Mouse (Mus musculus): Measurements from ENCODE around the gene Atp5mpl.
"Not testable (repeated sequence)": the region's sequence is repeated elsewhere in the genome, so short reads cannot be mapped to it uniquely, and the experiment has no call there.

Atp5mpl gene

DNA sequence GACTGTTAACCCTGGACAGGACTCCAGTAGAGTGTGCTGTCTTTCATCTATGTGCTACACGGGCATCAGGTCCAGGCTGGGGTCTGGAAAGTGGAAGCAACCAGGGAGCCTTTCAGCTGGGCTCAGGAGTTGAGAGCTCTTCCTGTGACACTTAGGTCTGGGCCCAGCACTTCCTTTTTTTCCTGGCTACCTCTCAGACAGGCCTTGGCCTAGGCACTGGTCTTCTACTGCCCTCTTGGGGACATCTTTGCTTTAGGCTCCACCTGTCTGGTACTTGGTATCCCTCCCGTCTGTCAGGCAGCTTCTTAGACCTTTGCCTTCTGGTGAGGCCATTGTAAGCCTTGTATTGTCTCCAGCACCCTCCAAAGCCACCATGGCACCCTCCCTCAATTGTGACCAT is 20.1 kb downstream of the Atp5mpl start:
- DNase-seq, result peak; percentile 83 to 88

DNA sequence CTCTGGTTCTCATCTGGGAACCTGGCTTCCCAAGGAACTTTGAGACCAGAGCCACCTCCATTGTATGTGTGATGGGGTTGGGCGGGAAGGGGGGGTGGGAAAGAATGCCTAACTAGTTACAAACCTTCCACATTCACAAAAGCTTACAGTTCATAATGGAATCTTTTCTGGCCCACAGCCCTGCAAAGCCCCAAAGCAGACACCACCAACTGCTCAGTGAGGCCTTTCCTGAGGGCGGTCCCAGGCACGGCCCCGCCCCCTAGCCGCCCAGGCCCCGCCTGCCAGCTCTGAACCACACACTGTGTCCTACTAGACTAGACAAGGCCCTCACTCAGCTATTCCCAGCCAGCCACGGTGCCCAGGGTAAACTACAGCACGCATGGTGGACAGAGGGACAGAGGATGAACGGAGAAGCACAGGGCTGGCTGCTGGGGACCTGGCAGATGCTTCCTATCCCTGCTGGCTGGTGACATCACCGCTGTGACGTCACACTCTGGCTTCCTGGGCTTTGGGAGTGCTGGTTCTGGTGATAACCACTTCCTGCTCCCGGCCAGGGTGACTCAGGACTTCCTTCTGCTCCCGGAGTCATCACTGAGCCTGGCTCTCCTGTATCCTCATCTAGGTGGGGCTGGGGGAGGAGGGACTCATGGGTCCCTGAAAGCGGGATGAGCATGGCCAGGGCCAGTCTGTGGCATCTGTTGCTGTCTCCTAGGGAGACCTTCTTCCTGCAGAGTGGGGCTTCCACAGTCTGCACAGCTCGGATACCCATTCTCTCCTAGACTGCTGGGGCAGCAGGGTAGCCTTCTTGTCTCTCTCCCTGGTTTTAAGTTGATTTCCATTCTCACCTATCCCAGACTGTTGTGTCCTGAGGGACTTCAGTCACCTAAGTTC is 20.8 kb downstream of the Atp5mpl start:
- DNase-seq, result not testable (repeated sequence)

DNA sequence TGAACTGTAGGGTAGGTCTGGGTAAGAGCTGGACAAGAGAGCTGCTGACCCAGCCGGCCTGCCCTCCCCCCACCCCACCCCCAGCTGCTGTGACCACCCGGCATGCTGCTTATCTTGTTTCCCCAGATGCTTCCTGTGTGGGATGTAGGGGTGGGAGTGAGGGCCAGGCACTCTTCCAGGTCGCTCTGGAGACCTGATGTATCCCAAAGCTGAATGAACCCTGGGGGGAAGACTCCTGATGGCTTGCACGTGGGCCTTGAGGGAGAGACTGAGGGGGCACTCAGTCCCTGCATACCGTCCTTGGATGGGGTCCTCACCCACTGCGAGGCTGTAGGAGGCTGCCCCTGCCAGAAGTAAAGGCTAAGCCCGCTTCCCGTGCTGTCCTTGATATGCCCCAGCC is 21.7 kb downstream of the Atp5mpl start:
- DNase-seq, result peak; percentile 60 to 63

DNA sequence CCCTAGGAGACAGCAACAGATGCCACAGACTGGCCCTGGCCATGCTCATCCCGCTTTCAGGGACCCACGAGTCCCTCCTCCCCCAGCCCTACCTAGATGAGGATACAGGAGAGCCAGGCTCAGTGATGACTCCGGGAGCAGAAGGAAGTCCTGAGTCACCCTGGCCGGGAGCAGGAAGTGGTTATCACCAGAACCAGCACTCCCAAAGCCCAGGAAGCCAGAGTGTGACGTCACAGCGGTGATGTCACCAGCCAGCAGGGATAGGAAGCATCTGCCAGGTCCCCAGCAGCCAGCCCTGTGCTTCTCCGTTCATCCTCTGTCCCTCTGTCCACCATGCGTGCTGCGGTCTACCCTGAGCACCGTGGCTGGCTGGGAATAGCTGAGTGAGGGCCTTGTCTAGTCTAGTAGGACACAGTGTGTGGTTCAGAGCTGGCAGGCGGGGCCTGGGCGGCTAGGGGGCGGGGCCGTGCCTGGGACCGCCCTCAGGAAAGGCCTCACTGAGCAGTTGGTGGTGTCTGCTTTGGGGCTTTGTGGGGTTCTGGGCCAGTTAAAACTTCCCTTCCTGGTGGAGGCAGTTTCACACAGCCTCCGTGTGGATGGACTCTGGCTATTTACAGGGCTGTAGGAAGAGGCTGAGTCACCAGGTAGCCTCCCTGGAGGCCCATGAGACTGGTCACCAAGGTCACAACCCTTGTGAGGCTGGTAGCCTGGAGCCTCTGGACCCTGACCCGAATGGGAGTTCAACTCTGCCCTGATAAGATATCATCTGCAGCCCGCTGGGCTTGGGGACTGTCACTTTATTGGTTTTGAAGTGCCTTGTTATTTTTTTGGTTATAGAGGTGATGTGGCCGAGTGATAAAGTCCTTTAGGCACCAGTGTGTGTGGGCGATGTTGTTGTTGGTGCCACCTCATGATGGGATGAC is 22.5 kb downstream of the Atp5mpl start:
- peak in 1 of 2 experiments; percentile 19 for DNase-seq

DNA sequence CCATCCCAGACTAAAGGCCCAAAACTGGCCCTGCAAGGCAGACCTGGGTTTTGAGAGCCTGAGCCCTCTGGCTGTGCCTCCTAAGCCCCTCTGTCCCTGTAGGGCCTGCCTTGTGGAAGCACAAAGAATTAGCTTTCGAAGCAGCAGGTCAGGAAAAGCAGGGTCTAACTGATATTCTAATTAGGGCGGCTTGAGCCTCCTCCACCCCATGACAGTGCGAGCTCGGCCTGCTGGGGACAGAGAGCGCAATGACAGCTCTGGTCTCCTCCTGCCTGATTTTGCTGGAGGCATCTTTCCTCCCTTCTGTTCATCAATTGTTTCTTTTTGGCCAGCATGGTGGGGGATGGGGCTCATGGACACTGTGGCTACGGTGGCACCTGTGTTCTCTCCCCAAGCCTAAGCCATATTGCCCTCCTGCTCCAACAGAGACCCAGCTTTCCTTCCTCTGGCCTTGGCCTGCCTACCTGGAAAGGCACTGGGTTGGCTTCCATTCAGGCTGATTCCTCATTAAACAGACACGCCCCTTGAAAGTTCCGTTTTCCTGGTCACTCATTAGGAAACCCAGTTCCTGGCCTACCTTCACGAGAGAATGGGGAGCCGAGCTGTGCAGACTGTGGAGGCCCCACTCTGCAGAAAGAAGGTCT is 23.2 kb downstream of the Atp5mpl start:
- DNase-seq, result peak; percentile 49 to 51

DNA sequence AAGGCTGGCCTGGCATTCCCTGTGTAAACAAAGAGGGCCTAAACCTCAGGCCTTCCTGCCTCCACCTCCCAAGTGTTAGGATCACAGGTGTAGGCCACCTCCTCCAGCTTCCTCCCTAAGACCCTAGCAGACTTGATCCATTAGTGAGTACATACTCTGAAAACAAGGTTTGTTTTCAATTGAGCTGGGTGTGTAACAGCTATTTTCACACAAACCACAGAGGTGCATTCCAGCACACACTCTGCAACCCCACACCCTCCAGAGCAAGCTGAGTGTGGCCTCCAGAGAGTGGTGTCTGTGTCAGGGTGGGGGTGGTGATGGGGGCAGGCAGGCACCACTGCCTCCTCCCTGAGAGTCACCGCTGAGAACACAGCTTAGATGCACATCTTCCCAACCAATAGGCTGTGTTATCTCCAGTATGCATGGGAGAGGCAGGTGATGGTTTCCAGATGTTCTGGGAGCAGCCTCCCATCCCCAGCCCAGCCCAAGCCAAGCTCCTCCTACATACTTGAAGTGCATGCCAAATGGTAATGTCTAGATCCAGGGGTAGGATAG is 28.1 kb downstream of the Atp5mpl start:
- no peak for DNase-seq

DNA sequence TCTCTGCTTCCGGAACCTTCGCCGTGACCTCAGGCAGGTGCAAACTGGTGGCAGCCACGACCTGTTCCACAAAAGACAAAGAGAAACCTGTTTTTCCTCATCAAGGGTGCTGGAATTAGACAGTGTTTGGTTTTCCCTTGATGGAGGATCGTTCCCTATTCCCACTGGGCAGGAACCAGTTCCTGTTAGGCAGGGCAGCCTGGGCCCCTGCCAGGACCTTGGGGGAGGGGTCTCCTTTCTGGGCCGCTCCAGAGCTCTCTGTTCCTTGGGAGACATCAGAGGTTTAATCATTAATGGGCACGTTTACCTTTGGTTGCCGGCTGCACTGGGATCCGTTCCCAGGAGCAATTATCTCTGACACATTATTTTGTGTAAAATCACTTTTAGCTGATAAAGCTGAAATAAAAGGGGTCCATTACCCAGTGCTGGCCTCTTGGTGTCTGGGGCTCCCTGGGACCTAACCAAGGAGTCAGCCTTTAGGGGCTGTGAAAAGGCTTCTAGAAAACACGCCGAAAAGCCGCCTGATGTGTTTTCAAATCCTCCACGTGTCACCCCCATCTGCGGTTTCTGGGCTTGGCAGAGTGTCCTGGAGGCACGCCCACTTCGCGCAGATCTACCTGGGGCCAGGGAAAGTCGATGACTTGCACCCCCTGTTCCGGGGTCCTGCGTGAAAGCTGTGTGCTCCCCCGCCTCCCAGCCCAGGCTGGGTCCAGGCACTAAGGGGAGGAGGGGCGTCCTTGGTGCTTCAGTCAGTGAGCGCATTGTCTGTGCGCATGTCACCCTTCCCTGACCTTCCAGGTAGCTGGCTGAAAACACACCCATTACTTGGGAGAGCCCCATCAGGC is 29.8 kb downstream of the Atp5mpl start:
- DNase-seq, result peak; percentile 96 to 97

DNA sequence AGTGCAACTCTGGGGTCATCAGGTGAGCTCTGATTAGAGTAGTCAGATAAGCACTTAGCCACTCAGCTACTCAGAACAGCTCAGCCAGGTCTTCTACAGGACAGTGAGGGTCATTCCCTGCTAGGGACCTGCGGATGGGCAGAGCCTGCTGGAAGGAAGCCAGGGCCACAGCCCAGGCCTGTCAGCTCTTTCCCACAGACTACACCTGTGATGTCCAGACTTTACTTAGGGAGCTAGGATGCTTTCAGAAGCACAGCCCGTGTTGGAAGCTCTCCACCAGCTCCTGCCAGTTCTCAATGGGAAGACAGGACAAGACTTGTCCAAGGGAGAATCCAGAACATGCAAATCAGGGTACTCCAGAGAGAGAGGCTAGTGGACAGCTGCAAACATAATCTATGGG is 32.8 kb downstream of the Atp5mpl start:
- no peak for DNase-seq

DNA sequence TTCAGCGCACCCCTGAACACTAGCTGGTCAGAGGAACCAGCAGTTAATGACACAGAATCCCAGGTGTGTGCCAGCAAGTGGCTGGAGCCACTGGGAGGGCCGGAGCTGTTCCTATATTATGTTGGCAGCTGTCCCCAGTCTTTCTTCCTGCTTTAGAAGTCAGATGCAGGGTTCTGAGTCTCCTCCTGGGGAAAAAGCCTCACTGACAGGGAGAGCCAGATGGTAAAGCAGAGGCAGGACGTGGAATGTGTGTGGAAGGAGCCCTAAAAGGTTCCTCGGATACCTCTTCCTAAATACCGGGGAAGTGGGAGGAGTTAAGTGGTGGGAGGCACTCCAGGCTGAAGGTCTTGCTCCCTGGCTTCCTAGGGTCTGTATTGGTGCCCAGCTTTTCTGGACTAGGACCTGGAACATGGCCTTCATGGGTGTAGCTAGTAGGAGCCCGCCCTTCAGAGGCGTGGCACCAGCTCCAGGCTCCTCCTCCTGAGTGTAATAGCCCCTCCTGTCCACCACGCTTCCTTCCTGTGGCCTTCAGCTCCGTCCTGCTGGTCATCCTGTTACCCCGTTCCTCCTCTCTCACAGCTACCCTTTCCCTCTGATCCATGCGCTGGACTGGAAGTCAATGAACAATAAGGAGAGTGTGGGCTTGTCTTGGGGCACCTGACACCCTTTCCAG is 33.6 kb downstream of the Atp5mpl start:
- DNase-seq, result peak; percentile 76 to 79

DNA sequence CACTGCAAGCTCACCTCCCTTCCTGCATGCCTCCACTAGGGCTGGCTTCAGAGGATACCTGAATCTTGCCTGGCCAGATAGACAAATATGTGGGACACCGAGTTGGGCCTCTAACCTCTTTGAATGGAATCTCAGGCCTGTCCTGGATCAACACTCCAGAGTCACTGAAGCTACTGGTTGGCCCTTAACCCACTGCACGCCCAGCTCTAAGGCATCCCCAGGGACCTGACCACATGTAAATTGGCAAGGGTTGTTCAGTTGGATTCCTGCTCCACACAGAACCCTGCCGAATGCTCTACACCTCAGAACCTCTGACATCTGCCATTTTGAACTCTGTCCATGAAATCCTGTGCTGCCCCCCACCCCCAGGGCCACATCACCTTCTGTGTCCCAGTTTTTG is 34.3 kb downstream of the Atp5mpl start:
- DNase-seq, result no peak

DNA sequence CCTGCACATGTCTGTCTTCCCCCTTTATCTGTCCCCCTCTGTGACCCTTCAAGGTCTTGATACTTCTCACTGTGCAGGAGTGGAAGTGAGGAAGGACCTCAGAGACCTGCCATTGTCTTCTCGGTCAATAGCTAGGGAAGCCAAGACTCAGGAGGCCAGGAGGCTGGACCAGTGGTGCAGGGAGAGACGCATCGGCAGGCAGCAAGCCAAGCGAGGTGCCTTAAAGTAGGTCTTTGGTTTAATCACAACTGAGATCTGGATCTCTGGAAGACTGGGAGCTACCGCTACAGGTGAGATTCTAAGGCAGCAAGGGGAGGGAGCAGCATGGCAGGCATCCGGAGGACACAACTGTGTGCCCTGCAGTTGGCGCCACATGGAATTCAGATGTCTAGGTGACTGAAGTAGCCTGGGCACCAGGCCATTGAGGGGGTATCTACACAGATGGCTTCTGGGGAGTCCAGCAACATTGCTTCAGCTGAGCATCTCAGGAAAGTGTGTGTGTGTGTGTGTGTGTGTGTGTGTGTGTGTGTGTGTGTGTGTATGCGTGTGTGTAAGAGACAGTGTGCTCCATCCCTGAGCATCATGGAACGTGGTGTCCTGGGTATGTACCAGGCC is 35.3 kb downstream of the Atp5mpl start:
- no peak for DNase-seq

DNA sequence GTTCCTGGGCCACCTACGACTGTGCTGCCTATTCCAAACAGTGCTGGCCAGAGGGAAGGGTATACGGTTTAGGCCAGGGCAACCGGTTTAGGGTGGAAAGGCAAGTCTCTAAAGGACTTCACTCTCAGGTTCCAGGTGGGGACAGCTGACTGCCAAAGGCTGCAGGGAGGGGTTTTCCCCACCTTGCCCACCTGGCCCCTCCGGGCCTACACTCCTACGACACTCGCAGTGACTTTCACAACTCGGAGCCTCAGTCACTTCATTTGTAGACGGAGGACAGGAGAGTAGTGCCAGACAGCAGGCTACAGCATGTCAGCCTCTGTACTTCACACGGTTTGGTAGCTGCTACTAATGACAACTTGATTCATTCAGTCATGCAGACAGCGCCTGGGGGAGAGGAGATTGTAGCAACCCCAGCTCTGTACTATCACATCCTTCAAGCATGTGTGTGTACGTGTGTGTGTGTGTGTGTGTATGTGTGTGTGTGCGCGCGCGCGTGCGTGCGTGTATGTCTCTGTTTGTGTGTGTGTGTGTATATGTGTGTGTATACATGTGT is 38.3 kb downstream of the Atp5mpl start:
- DNase-seq, result no peak

DNA sequence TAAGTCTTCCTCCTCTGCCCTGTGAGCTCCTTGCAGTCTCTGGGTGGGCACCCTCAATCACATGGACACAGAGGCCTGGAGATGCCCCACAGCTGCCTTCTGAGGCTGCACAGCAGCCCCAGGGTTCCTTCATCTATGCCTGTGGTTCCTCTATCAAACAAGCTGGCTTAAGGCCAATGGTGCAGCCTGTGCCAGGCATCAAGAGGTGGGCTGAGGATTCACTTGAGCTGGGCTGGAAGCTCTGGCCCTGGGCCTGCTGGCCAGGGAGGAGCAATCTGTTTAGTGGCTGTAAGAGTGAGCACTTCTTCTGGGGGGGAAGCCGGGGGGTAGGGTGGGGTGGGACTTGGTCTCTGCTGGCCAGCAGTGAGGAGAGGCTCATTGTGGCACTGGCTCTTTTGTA is 39.4 kb downstream of the Atp5mpl start:
- DNase-seq, result no peak

DNA sequence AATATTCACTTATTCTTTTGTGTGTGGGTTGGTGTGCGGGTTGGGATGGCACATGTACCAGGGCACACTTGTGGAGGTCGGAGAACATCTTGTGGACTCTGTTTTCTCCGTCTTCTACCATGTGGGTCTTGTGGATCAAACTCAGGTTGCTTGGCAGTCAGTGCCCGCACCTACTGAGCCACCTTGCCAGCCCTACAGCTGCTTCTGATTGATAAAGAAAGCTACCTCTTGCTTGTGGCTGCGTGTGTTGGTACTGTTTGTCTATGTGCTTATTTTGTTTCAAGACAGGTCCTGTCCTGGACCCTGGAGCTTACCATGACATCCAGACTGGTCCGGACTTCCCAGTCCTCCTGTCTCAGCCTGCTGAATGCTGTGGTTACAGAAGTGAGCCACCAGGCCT is 43.7 kb downstream of the Atp5mpl start:
- DNase-seq, result no peak

DNA sequence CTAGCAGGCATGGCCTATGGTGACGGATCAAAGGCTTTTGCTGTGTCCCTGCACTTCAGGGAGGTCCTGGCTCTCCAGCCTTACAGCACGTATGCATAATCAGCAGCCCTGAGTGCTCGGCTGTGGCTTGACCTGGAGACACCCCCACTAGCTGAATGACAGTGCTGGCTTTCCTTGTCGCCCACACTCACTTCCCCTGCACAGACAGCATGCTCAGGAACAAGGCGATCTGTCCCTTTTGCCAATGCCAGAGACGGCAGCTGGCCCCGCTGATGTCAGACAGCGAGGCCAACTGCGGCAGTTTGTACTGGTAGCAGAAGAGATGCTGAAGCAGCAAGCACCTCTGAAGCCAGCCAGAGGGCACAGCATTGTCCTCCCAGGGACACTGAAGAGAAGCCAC is 46.7 kb downstream of the Atp5mpl start:
- DNase-seq, result no peak

DNA sequence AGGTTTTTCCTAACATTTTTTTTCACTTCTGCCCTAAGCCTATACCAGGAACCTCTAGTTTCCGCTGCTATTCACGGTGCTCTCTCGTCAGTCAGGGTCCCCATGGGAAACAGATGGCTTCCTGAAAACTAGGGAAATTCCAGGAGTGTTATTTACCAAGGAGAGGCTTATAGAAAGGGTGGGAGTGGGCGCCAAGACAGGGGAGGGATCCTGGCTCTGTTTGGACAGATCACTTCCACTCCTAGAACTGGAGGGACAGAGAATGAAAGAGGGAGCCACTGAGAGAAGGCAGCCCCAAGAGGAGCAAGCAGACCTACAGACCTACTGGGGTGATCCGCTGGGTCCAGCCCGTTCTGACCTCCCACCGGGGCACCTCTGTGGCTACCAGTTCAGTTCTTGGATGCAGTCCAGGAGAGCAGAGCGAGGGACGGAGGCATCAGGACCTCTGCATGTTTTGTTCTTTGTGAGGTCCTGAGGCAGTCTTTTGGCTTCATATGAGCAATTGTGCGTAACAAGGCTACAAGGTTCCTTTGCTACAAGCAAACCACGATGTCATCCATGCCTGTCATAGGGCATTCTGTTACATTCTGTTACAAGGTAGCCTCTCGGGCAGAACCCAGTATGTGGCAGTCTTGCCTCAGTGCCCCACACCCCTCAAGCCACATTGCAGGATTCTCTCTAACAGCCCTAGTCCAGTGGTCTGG is 50.1 kb downstream of the Atp5mpl start:
- DNase-seq, result peak; percentile 49 to 70

DNA sequence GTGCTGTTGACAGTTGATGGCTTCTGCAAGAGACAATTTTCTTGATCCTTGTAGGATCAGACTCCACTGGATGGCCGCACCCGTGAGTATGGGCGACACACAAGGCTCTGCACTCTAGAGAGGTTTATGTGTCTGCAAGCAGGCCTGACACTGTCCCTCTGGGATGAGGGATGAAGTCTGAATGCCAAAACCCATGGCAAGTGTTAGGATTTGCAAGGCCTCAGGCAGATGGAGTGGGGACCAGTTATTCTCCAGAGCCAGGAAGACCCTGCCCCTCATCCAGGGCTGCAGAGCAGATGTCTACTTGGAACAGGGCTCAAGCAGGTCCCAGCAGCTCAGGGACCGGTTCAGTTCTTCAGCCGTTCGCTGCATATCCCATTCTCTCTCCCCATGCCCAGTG is 51.0 kb downstream of the Atp5mpl start:
- no peak for DNase-seq

DNA sequence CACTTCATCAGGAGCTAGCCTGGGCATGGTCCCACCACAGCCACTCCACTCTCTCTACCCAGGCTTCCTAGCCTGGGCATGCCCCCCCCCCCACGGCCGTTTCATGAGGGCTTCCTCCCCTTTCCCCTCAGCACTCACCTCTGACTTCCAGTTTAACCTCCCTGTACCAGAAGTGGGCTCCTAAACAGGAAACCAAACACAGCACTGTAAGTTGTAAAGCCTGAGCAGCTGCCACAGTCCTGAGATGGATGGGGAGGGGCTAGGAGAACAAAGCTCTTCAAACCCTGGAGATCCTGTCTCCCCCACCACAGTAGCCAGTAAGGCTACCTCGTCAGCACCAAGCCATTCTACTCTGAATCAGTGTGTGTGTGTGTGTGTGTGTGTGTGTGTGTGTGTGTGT is 52.7 kb downstream of the Atp5mpl start:
- DNase-seq, result no peak

DNA sequence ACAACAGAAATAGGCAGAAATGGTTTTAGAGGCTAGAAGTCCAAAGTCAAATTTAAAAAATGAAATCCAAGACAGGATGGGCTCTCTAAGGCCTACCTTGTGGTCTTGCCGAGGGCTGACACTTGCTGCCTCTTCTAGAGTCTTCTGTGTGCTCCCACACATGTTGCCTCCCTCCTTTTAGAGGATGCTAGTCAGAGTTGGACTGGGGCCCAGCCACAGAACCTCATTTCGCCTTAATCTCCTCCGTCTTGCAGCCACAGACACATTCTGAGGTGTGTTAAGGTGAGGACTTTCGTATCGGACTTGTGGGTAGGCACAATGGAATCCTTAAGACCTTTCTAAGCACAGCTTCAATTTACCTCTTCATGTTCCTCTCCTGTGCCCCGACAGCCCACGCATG is 54.0 kb downstream of the Atp5mpl start:
- no peak for DNase-seq

DNA sequence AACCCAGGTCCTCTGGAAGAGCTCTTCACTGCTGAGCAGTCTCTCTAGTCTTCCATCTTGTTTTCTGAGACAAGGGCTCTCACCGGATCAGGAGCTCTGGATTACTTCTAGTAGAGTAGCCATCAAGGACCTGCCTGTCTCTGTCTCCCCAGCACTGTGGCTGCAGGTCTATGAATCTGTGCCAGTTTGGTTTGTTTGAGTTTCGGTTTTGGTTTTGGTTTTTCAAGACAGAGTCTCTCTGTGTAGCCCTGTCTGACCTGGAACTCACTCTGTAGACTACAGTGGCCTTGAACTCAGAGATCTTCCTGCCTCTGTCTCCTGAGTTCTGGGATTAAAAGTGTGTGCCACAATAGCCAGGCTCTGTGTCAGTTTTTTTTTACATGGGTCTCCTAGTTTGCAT is 55.0 kb downstream of the Atp5mpl start:
- DNase-seq, result no peak
